Mouse (Mus musculus) thymus, adult 2 months (tissue): ENCODE results near the gene Sfxn3.
A peak's percentile ranks its signal among the peaks of the same experiment; 100 is the strongest.

Source experiments
- CTCF ChIP-seq: fragments of 200-500 bp; IDR thresholded peaks from 2 replicates; pipeline ENCODE4 v1.5.1; 2012; ENCODE audit warnings: mild to moderate bottlenecking, control low read depth, low read length, moderate library complexity, borderline replicate concordance; ENCODE audit not compliant: control insufficient read depth, poor library complexity, insufficient read depth; ENCODE audit errors: extremely low read depth
- POLR2A ChIP-seq: fragments of 200-500 bp; IDR thresholded peaks from 2 replicates; pipeline ENCODE4 v1.6.1; 2012; ENCODE audit warnings: mild to moderate bottlenecking, low read length, control low read depth, moderate library complexity; ENCODE audit not compliant: control insufficient read depth, poor library complexity, insufficient read depth; ENCODE audit errors: extremely low read depth

DNA sequence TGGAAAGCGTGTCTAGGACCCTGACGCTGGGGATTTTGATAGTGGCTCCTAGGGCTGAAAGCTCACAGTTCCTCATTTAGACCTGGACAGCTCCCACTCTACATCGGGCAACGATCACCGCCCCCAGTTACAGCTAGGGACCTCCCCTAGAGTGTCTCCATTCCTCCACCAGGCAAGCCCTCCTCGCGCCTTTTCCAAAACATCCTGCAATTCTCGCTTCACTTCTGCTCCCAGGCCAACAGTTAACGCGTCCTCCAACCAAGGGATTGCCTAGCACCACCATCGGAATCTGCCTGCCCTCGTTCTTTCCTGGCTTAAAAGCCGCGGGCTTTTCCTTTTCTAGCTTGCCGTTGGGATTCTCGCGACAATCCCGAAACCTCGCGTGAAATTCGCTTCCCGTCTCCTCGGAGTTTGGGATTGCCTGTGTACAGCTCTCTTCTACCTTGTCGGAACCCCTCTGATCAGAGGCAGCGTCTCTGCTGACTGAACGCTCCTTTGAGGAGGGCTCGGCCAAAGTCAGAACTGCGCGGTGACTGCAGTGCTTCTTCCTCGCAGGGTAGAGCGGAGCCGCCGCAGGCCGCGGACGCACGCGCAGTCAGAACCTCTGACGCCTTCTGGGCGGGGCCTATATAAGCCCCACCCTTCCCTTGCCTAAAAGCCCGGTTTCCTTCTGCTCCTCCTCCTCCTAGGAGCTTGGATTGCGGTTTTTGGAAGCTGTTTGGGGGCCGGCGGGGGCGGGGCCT, 27.4 kb downstream of the Sfxn3 start, which contains the start of gene Kazald1:
- TF ChIP-seq CTCF: peak; percentile 47; the same call in 1 of the 2 replicates
- TF ChIP-seq POLR2A: peak; percentile 84
